19 mouse cellular contexts compared by ENCODE assay signal in the genomic region with DNA sequence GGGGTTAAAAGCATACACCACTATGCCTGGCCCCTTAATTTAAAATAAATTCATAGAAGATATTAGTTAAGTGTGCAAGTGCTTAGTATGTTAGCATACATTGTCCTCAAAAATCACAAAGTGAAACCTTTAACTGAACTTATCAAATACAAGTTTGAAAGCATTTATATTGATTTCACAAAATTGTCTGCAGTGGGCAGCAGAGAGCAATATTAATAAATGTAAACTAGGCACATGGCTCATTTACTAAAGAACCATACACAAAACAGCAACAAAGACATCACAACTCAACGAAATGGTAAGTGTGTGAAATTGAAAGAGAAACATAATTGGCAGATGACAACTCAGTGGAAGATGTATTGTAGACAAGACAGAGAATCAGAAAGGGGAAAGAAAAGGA. TPM values are rescaled to one million over a fixed set of nuclear protein-coding genes. Genes with fewer than 3 reads are reported as not detected.
A peak's percentile ranks its signal among the peaks of the same experiment; 100 is the strongest.
DNase-seq lines count a peak whose midpoint lies in the region; ATAC-seq and TF ChIP-seq lines count a peak whose summit lies in the region.
"Had no signal": no experiment of that assay in that cellular context is flagged by ENCODE, and none has a peak within 500 bp of the region (broad histone marks: within the 10 kb centered on the region; RNA-seq: fewer than 3 reads in every experiment).

No protein-coding gene starts in this region.

- H3K27ac ChIP-seq in forebrain, postnatal 0 days (ENCODE audit: low read depth, low read length): no peak overlapping the region
- H3K27ac ChIP-seq in forebrain, embryonic 10.5 days: no peak overlapping the region
- H3K27ac ChIP-seq in liver, postnatal 0 days (ENCODE audit: low read depth): no peak overlapping the region
- H3K27ac ChIP-seq in liver, embryonic 12.5 days: no peak overlapping the region
- no peak overlapping the region for H3K27ac ChIP-seq in heart, embryonic 10.5 days
- H3K27ac ChIP-seq: limb, embryonic 13.5 days had no signal

- no peak for TF ChIP-seq EP300 in liver, postnatal 0 days (IDR thresholded peaks at IDR 0.05; ENCODE audit: low read depth)

- peak; percentile 19; the same call in 1 of the 2 replicates for TF ChIP-seq CTCF in forebrain, postnatal 0 days (IDR thresholded peaks at IDR 0.05; ENCODE audit: low read depth)
- peak; percentile 43 for TF ChIP-seq CTCF in liver, postnatal 0 days (IDR thresholded peaks at IDR 0.05; ENCODE audit: low read depth)
- TF ChIP-seq CTCF in Patski (IDR thresholded peaks at IDR 0.05): peak; percentile 37

- in situ Hi-C loops in Patski (cut with MboI; ENCODE audit: low pct_unique_long_range_greater_than_20kb): loop anchor here (5.0 to 25.0 kb wide), 2 partner anchors 380 to 875 kb away; no protein-coding TSS in a partner anchor

- H3K9ac ChIP-seq in forebrain, postnatal 0 days: no peak overlapping the region
- no peak overlapping the region for H3K9ac ChIP-seq in liver, postnatal 0 days (replicated peaks)
- H3K9ac ChIP-seq in liver, embryonic 12.5 days: no peak overlapping the region
- H3K9ac ChIP-seq: limb, embryonic 13.5 days had no signal

- no peak for ATAC-seq in forebrain, postnatal 0 days
- no peak for ATAC-seq in liver, postnatal 0 days
- ATAC-seq in liver, embryonic 12.5 days: no peak
- no peak for ATAC-seq in Patski

- no peaks in the 10 kb centered on the region for H3K9me3 ChIP-seq in forebrain, postnatal 0 days (ENCODE audit: low read length)
- H3K9me3 ChIP-seq in forebrain, embryonic 10.5 days: no peaks in the 10 kb centered on the region
- H3K9me3 ChIP-seq in liver, postnatal 0 days (ENCODE audit: low read length): no peaks in the 10 kb centered on the region
- no peaks in the 10 kb centered on the region for H3K9me3 ChIP-seq in liver, embryonic 12.5 days (replicated peaks)
- H3K9me3 ChIP-seq in heart, embryonic 10.5 days: no peaks in the 10 kb centered on the region
- H3K9me3 ChIP-seq: limb, embryonic 13.5 days had no signal

- CTCF ChIA-PET in Patski (lab: Charles Lee): interaction anchor here (1.9 to 6.6 kb wide), 2 partner anchors 327 to 360 kb away, joined by 7 to 27 read pairs; no protein-coding TSS in a partner anchor

- 55% methylated on average over 1 of the region's 1 CpGs for WGBS in forebrain, postnatal 0 days
- 79% methylated on average over 1 of the region's 1 CpGs for WGBS in forebrain, embryonic 10.5 days
- WGBS in liver, postnatal 0 days (ENCODE audit: insufficient replicate concordance): 27% methylated on average over 1 of the region's 1 CpGs
- WGBS in liver, embryonic 12.5 days (ENCODE audit: insufficient replicate concordance): 24% methylated on average over 1 of the region's 1 CpGs
- WGBS in heart, embryonic 10.5 days: 60% methylated on average over 1 of the region's 1 CpGs

- POLR2A ChIA-PET in Patski (lab: Charles Lee): no interaction called here

- H3K4me1 ChIP-seq in forebrain, postnatal 0 days (ENCODE audit: insufficient read depth): no peaks in the 10 kb centered on the region
- H3K4me1 ChIP-seq in forebrain, embryonic 10.5 days: no peaks in the 10 kb centered on the region
- H3K4me1 ChIP-seq in liver, postnatal 0 days (ENCODE audit: insufficient read depth): no peaks in the 10 kb centered on the region
- peaks cover 20% of the 10 kb centered on the region; the same call in 1 of the 2 replicates for H3K4me1 ChIP-seq in liver, embryonic 12.5 days
- H3K4me1 ChIP-seq in heart, embryonic 10.5 days: no peaks in the 10 kb centered on the region
- H3K4me1 ChIP-seq: limb, embryonic 13.5 days had no signal

- DNase-seq in forebrain, postnatal 0 days: no peak
- DNase-seq in forebrain, embryonic 10.5 days (ENCODE audit: extremely low spot score, low spot score): no peak
- no peak for DNase-seq in liver, postnatal 0 days
- DNase-seq in Patski (ENCODE audit: low read depth, low spot score): no peak
- peak; percentile 49 for DNase-seq in splenic B cell, adult 2 months (ENCODE audit: low read depth, low spot score)
- no peak for DNase-seq in cerebellum, adult 18-20 months
- DNase-seq in heart, embryonic 10.5 days (ENCODE audit: low spot score): no peak
- DNase-seq: adrenal gland, adult 2 months; B cell, adult 2 months; cerebellum, postnatal 10 days; heart, postnatal 36 days; kidney, postnatal 25 days; layer of hippocampus, postnatal 36 days; thymus, adult 2 months had no signal

- no peak overlapping the region for H3K4me2 ChIP-seq in forebrain, postnatal 0 days (ENCODE audit: low read depth)
- H3K4me2 ChIP-seq in liver, postnatal 0 days (ENCODE audit: low read depth, low read length): no peak overlapping the region
- H3K4me2 ChIP-seq in liver, embryonic 12.5 days: no peak overlapping the region
- H3K4me2 ChIP-seq: limb, embryonic 13.5 days; midbrain, embryonic 11.5 days had no signal

- H3K36me3 ChIP-seq in forebrain, postnatal 0 days (ENCODE audit: insufficient read depth): no peaks in the 10 kb centered on the region
- no peaks in the 10 kb centered on the region for H3K36me3 ChIP-seq in forebrain, embryonic 10.5 days (replicated peaks)
- H3K36me3 ChIP-seq in liver, postnatal 0 days (replicated peaks; ENCODE audit: insufficient read depth, low read length): no peaks in the 10 kb centered on the region
- H3K36me3 ChIP-seq in liver, embryonic 12.5 days: no peaks in the 10 kb centered on the region
- H3K36me3 ChIP-seq in splenic B cell, adult 2 months (ENCODE audit: control insufficient read depth, insufficient read depth, low read length, poor library complexity, severe bottlenecking): no peaks in the 10 kb centered on the region
- no peaks in the 10 kb centered on the region for H3K36me3 ChIP-seq in heart, embryonic 10.5 days
- H3K36me3 ChIP-seq: limb, embryonic 13.5 days had no signal

- H3K27me3 ChIP-seq in forebrain, postnatal 0 days (ENCODE audit: insufficient read depth, low read length): no peaks in the 10 kb centered on the region
- no peaks in the 10 kb centered on the region for H3K27me3 ChIP-seq in forebrain, embryonic 10.5 days (ENCODE audit: poor library complexity, severe bottlenecking)
- no peaks in the 10 kb centered on the region for H3K27me3 ChIP-seq in liver, postnatal 0 days (ENCODE audit: insufficient read depth, low read length)
- H3K27me3 ChIP-seq in liver, embryonic 12.5 days (replicated peaks): no peaks in the 10 kb centered on the region
- no peaks in the 10 kb centered on the region for H3K27me3 ChIP-seq in Patski
- no peaks in the 10 kb centered on the region for H3K27me3 ChIP-seq in splenic B cell, adult 2 months (ENCODE audit: control insufficient read depth, insufficient read depth, low read length, poor library complexity, severe bottlenecking)
- H3K27me3 ChIP-seq in heart, embryonic 10.5 days (ENCODE audit: insufficient read depth, poor library complexity, severe bottlenecking): no peaks in the 10 kb centered on the region
- H3K27me3 ChIP-seq: limb, embryonic 13.5 days had no signal

- H3K4me3 ChIP-seq in forebrain, postnatal 0 days (ENCODE audit: low read depth, low read length): no peak overlapping the region
- no peak overlapping the region for H3K4me3 ChIP-seq in forebrain, embryonic 10.5 days
- no peak overlapping the region for H3K4me3 ChIP-seq in liver, postnatal 0 days (ENCODE audit: low read depth, low read length)
- H3K4me3 ChIP-seq in liver, embryonic 12.5 days: no peak overlapping the region
- H3K4me3 ChIP-seq in heart, embryonic 10.5 days: no peak overlapping the region
- H3K4me3 ChIP-seq: erythroblast, embryonic 14.5 days; limb, embryonic 13.5 days had no signal

RNA-seq across cellular contexts. Expression of a gene that starts 3.7 kb away (rescaled TPM):
- total RNA-seq in forebrain, postnatal 0 days (2014; rRNA removed): 0.69 and 1.5 TPM in 2 replicates
- polyA plus RNA-seq in forebrain, postnatal 0 days (2015; fragmentation: Nextera tagmentation; extraction: Ambion mirVana): 0.34 and 0.36 TPM in 2 replicates
- polyA plus RNA-seq in forebrain, embryonic 10.5 days (2016; fragmentation: Nextera tagmentation; extraction: Ambion mirVana): 0.27 and 0.47 TPM in 2 replicates
- 4.2 and 4.7 TPM in 2 replicates for polyA plus RNA-seq in liver, postnatal 0 days (2015; fragmentation: Nextera tagmentation; extraction: Ambion mirVana)
- polyA plus RNA-seq in liver, embryonic 12.5 days (2016; fragmentation: Nextera tagmentation; extraction: Ambion mirVana): 3.5 and 3.9 TPM in 2 replicates
- 0.06 TPM for polyA plus RNA-seq in Patski (2021)
- polyA plus RNA-seq in heart, embryonic 10.5 days (2016; fragmentation: Nextera tagmentation; extraction: Ambion mirVana): 1.8 and 2.6 TPM in 2 replicates
- polyA plus RNA-seq: erythroblast, embryonic 14.5 days had no signal

RNA-seq across cellular contexts. Expression of a gene that starts 15.6 kb away (rescaled TPM):
- total RNA-seq in forebrain, postnatal 0 days (2014; rRNA removed): 28.6 and 45.3 TPM in 2 replicates
- polyA plus RNA-seq in forebrain, postnatal 0 days (2015; fragmentation: Nextera tagmentation; extraction: Ambion mirVana): 26.9 and 32.0 TPM in 2 replicates
- 31.9 and 32.4 TPM in 2 replicates for polyA plus RNA-seq in forebrain, embryonic 10.5 days (2016; fragmentation: Nextera tagmentation; extraction: Ambion mirVana)
- 18.3 and 18.4 TPM in 2 replicates for polyA plus RNA-seq in liver, postnatal 0 days (2015; fragmentation: Nextera tagmentation; extraction: Ambion mirVana)
- polyA plus RNA-seq in liver, embryonic 12.5 days (2016; fragmentation: Nextera tagmentation; extraction: Ambion mirVana): 23.3 and 23.8 TPM in 2 replicates
- polyA plus RNA-seq in Patski (2021): 18.2 TPM
- 26.3 and 26.5 TPM in 2 replicates for polyA plus RNA-seq in heart, embryonic 10.5 days (2016; fragmentation: Nextera tagmentation; extraction: Ambion mirVana)

RNA-seq across cellular contexts. Expression of a gene that starts 37.7 kb away (rescaled TPM):
- total RNA-seq in forebrain, postnatal 0 days (2014; rRNA removed): 4.0 and 5.4 TPM in 2 replicates
- polyA plus RNA-seq in forebrain, postnatal 0 days (2015; fragmentation: Nextera tagmentation; extraction: Ambion mirVana): 1.7 and 2.2 TPM in 2 replicates
- 15.4 and 17.1 TPM in 2 replicates for polyA plus RNA-seq in forebrain, embryonic 10.5 days (2016; fragmentation: Nextera tagmentation; extraction: Ambion mirVana)
- 1.9 and 2.4 TPM in 2 replicates for polyA plus RNA-seq in liver, postnatal 0 days (2015; fragmentation: Nextera tagmentation; extraction: Ambion mirVana)
- 6.5 and 7.3 TPM in 2 replicates for polyA plus RNA-seq in liver, embryonic 12.5 days (2016; fragmentation: Nextera tagmentation; extraction: Ambion mirVana)
- 12.2 TPM for polyA plus RNA-seq in Patski (2021)
- polyA plus RNA-seq in heart, embryonic 10.5 days (2016; fragmentation: Nextera tagmentation; extraction: Ambion mirVana): 8.7 and 9.3 TPM in 2 replicates

RNA-seq across cellular contexts. Expression of a gene that starts 49.7 kb away (rescaled TPM):
- total RNA-seq in forebrain, postnatal 0 days (2014; rRNA removed): 0.38 TPM in 1 of 2 replicates, not detected in the other
- 0.19 and 0.22 TPM in 2 replicates for polyA plus RNA-seq in forebrain, postnatal 0 days (2015; fragmentation: Nextera tagmentation; extraction: Ambion mirVana)
- 0.14 TPM in 1 of 2 replicates, not detected in the other for polyA plus RNA-seq in forebrain, embryonic 10.5 days (2016; fragmentation: Nextera tagmentation; extraction: Ambion mirVana)
- 0.45 and 0.68 TPM in 2 replicates for polyA plus RNA-seq in liver, postnatal 0 days (2015; fragmentation: Nextera tagmentation; extraction: Ambion mirVana)
- 0.39 and 0.43 TPM in 2 replicates for polyA plus RNA-seq in liver, embryonic 12.5 days (2016; fragmentation: Nextera tagmentation; extraction: Ambion mirVana)
- polyA plus RNA-seq in Patski (2021): not detected
- 0.08 TPM in 1 of 2 replicates, not detected in the other for polyA plus RNA-seq in heart, embryonic 10.5 days (2016; fragmentation: Nextera tagmentation; extraction: Ambion mirVana)
- total RNA-seq: adrenal gland, adult 2 months; heart, postnatal 36 days; layer of hippocampus, postnatal 36 days had no signal
- polyA plus RNA-seq: erythroblast, embryonic 14.5 days; neural tube, embryonic 11.5 days had no signal
